Mouse (Mus musculus) forebrain, embryonic 11.5 days (tissue): ENCODE measurements around the gene Hic1. TPM values are rescaled to one million over a fixed set of nuclear protein-coding genes. Genes with fewer than 3 reads are reported as not detected.

Experiments used
- ATAC-seq: fragments of 200-750 bp; cut with Nextera tagmentation; replicated peaks from 2 replicates; pipeline ENCODE4 v1.8.0; 2017; ENCODE audit warnings: moderate TSS enrichment; ENCODE audit not compliant: low FRiP score
- DNase-seq: peaks from one replicate; pipeline ENCODE4 v3.0.0-alpha.2; 2017; ENCODE audit warnings: low spot score
- H3K27ac ChIP-seq: fragments of 300-500 bp; sonication (generic); 2 replicates; pipeline ENCODE4 v1.5.1; 2014; ENCODE audit warnings: low read depth, low read length
- H3K27me3 ChIP-seq: fragments of 300-500 bp; sonication (generic); 2 replicates; pipeline ENCODE4 v1.6.1; 2014; ENCODE audit warnings: mild to moderate bottlenecking, low read length, mixed read lengths; ENCODE audit not compliant: control insufficient read depth, insufficient read depth
- H3K36me3 ChIP-seq: fragments of 300-500 bp; sonication (generic); 2 replicates; pipeline ENCODE4 v1.6.1; 2014; ENCODE audit warnings: mild to moderate bottlenecking, low read length, moderate library complexity, mixed read lengths; ENCODE audit not compliant: control insufficient read depth, insufficient read depth
- H3K4me1 ChIP-seq: fragments of 300-500 bp; sonication (generic); replicated peaks from 2 replicates; pipeline ENCODE4 v1.6.1; 2014; ENCODE audit warnings: low read length, mixed read lengths; ENCODE audit not compliant: control insufficient read depth, insufficient read depth
- H3K4me2 ChIP-seq: fragments of 300-500 bp; sonication (generic); 2 replicates; pipeline ENCODE4 v1.6.1; 2014; ENCODE audit warnings: low read depth, mild to moderate bottlenecking, low read length, moderate library complexity, mixed read lengths; ENCODE audit not compliant: severe bottlenecking
- H3K4me3 ChIP-seq: fragments of 300-500 bp; sonication (generic); 2 replicates; pipeline ENCODE4 v1.5.1; 2014; ENCODE audit warnings: low read depth, low read length
- H3K9ac ChIP-seq: fragments of 300-500 bp; sonication (generic); 2 replicates; pipeline ENCODE4 v1.6.1; 2014; ENCODE audit warnings: low read length
- H3K9me3 ChIP-seq: fragments of 300-500 bp; sonication (generic); 2 replicates; pipeline ENCODE4 v1.6.1; 2016; ENCODE audit warnings: low read length, mixed read lengths; ENCODE audit not compliant: control insufficient read depth
- WGBS: fragments of 180-500 bp; shearing (Covaris S2); extraction: QIAGEN DNeasy Blood & Tissue Kit; methylation state at CpG from one replicate; pipeline ENCODE4 v1.1.7; 2014; 5-methylcytosine and 5-hydroxymethylcytosine counted together
- polyA plus RNA-seq: library from polyadenylated mRNA; unstranded; fragments of >200 nt; fragmentation: Nextera tagmentation; extraction: Ambion mirVana; gene quantifications from 2 replicates; pipeline ENCODE4 v1.2.1, GENCODE M21; 2014

Gene Hic1
- polyA plus RNA-seq, 1 experiment from 2014 or later: 0.86 TPM

DNA sequence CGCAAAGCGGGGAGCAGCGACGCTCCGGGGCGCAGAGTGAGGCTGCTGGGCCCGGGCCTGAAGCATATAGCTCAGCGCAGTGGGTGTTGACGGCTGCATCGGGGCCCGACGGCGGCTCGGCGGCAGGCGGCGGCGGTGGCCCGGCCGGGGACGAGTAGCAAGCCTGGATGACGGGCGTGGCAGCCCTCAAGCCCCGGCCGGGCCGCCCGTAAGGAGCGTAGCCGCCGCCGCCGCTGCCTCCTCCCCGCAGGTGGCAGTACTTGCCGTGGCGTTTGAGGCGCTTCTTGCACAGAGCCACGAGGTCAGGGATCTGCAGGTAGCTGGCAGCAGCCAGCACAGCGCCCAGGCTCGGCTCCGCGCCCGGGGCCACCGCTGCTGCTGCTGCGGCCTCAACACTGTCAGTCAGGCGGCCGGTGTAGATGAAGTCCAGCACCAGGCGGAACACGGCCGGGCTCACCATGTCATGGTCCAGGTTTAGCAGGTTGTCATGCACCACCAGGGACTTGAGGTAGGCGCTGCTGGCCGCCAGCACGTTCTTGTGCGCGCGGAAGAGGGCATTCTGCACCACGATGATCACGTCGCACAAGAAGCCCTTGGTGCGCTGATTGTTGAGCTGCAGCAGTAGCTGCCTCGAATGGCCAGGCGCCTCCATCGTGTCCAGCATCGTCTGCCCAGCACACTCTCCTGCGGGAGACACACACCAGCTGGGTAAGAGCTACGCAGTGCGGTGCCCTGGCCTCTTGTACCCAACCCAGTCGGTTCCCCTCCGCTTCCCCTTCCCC is 2.3 kb downstream of the Hic1 start:
- WGBS: 2% methylated on average over 68 of the region's 68 CpGs
- Histone ChIP-seq H3K4me2 (peak overlapping the region; percentile 21; the same call in 1 of the 2 replicates), H3K27ac (no peak overlapping the region), H3K4me1 (peaks cover 27% of the 10 kb centered on the region), H3K4me3 (peak overlapping the region; percentile 40), H3K36me3 (no peaks in the 10 kb centered on the region), H3K27me3 (peaks cover 88% of the 10 kb centered on the region), H3K9ac (peak overlapping the region; percentile 10; the same call in 1 of the 2 replicates), H3K9me3 (no peaks in the 10 kb centered on the region)
- ATAC-seq (no peak), DNase-seq (peak; percentile 71)

DNA sequence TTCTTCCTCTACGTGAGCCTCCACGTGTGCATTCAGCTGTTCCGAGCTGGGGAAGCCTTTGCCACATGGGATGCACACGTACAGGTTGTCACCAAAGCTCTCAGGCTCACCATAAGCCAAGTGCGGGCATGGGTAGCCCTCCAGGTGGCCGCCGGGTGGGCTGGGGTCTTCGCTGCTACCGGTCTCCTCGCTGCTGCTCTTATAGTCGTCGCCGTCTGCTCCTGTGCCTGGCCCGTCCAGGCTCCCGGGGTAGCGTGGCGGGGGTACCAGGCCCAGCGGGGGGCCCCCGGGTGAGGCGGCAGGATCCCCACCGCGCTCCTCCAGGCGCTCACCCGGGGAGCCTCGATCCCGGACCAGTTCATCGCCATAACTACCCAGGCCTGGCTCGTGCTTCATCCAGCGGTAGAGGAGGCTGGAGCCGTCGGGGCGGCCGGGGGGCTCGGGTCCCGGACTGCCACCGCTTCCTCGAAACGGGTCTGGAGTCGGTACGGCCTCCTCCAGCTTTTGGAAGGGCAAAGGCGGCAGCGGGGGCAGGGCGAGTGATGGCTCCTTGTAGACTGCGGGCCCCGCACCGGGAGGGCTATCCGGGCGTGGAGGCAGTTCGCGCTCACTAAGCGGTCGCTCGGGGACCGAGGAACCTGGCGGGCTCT is 3.0 kb downstream of the Hic1 start:
- H3K4me1 ChIP-seq: peaks cover 22% of the 10 kb centered on the region
- H3K27ac ChIP-seq: no peak overlapping the region
- no peaks in the 10 kb centered on the region for H3K9me3 ChIP-seq
- peak; percentile 68 for DNase-seq
- peak overlapping the region; percentile 40 for H3K4me3 ChIP-seq
- H3K36me3 ChIP-seq: no peaks in the 10 kb centered on the region
- 3% methylated on average over 55 of the region's 55 CpGs for WGBS
- ATAC-seq: no peak
- peak overlapping the region; percentile 10; the same call in 1 of the 2 replicates for H3K9ac ChIP-seq
- peaks cover 81% of the 10 kb centered on the region for H3K27me3 ChIP-seq
- peak overlapping the region; percentile 21; the same call in 1 of the 2 replicates for H3K4me2 ChIP-seq

DNA sequence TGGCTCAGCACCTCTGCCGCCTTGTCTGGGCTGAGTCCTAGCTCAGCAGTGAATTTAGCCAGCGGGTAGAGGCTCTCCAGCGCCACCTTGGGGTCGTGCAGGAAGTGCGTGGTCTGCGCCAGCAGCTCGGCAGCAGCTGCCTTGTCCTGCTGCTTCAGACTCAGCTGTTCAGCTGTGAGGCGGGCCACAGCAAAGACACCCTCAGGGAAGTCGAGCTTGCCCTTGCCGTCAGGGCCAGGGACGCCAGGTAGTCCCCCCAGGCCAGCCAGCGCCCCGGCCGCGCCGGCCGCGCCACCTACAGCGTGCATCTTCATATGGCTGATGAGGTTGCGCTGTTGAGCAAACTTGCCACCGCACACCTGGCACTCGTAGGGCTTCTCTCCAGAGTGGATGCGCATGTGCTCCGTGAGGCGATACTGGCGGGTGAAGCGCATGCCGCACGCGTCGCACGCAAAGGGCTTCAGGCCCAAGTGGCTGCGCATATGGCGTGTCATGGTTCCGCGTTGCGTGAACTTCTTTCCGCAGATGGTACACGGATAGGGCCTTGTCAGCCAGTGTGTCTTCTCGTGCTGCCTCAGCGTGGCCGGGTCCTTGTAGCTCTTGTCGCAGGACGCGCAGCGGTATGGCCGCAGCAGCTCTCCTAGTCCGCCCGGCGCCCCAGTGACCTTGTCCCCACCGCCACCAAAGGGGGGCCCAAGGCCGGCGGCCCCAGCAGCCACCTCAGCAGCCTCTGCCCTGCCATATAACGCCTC is 3.7 kb downstream of the Hic1 start:
- H3K4me1 ChIP-seq: peaks cover 22% of the 10 kb centered on the region
- no peak for ATAC-seq
- WGBS: 4% methylated on average over 54 of the region's 54 CpGs

GRCm38 (mm10) chr11:75164750-75165149 is 4.6 kb downstream of the Hic1 start:
- Histone ChIP-seq H3K4me3 (no peak overlapping the region), H3K9me3 (no peaks in the 10 kb centered on the region), H3K27ac (no peak overlapping the region), H3K27me3 (peaks cover 65% of the 10 kb centered on the region), H3K4me1 (peaks cover 18% of the 10 kb centered on the region), H3K4me2 (no peak overlapping the region), H3K9ac (no peak overlapping the region), H3K36me3 (no peaks in the 10 kb centered on the region)
- no peak for DNase-seq
- no peak for ATAC-seq
- WGBS: 18% methylated on average over 15 of the region's 15 CpGs

More for the DNA sequence above, 3.7 kb downstream of the Hic1 start:
- Histone ChIP-seq H3K27me3 (peaks cover 74% of the 10 kb centered on the region), H3K4me3 (peak overlapping the region; percentile 9; the same call in 1 of the 2 replicates), H3K36me3 (no peaks in the 10 kb centered on the region), H3K9me3 (no peaks in the 10 kb centered on the region), H3K27ac (no peak overlapping the region), H3K9ac (no peak overlapping the region), H3K4me2 (no peak overlapping the region)
- peak; percentile 81 for DNase-seq

DNA sequence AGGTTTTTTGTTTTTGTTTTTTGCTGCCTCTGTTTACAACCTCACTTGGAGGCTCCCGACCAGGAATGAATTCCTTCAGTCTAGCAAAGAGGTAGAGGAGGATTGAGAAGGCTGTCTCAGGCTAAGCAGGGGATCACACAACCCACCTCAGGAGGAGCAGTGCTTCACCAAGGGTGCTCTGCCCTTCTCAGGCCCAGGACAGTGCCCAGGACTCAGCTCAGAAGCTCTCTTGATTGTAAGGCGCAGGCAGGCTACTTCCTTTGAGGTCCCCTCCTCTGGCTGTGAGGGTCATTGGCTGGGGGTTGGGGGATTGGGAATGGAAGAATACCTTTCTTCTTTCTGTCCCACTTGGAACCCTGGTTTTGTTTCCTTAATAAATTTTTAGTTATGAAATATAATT is 5.3 kb downstream of the Hic1 start:
- Histone ChIP-seq H3K27ac (no peak overlapping the region), H3K9me3 (no peaks in the 10 kb centered on the region), H3K36me3 (no peaks in the 10 kb centered on the region), H3K27me3 (peaks cover 58% of the 10 kb centered on the region), H3K9ac (no peak overlapping the region), H3K4me2 (no peak overlapping the region), H3K4me1 (peaks cover 18% of the 10 kb centered on the region), H3K4me3 (no peak overlapping the region)
- 86% methylated on average over 2 of the region's 2 CpGs for WGBS
- ATAC-seq (no peak), DNase-seq (no peak)

- Histone ChIP-seq H3K4me1 (peaks cover 12% of the 10 kb centered on the region), H3K9me3 (no peaks in the 10 kb centered on the region), H3K27me3 (peaks cover 51% of the 10 kb centered on the region), H3K27ac (no peak overlapping the region), H3K4me3 (no peak overlapping the region), H3K4me2 (no peak overlapping the region), H3K36me3 (no peaks in the 10 kb centered on the region), H3K9ac (no peak overlapping the region)
- whole genome bisulfite sequencing: 87% methylated on average over 6 of the region's 6 CpGs
- no peak for ATAC-seq
- DNase-seq: no peak
Observed at GRCm38 (mm10) chr11:75163379-75163778, 5.9 kb downstream of the Hic1 start.

GRCm38 (mm10) chr11:75162591-75163080 is 6.7 kb downstream of the Hic1 start:
- ATAC-seq: no peak
- no peak for DNase-seq
- H3K4me3 ChIP-seq: no peak overlapping the region
- no peaks in the 10 kb centered on the region for H3K9me3 ChIP-seq
- H3K27ac ChIP-seq: no peak overlapping the region
- WGBS: 94% methylated on average over 12 of the region's 12 CpGs
- peaks cover 9% of the 10 kb centered on the region; the same call in 1 of the 2 replicates for H3K4me1 ChIP-seq
- H3K9ac ChIP-seq: no peak overlapping the region
- no peak overlapping the region for H3K4me2 ChIP-seq
- H3K27me3 ChIP-seq: peaks cover 44% of the 10 kb centered on the region
- no peaks in the 10 kb centered on the region for H3K36me3 ChIP-seq

DNA sequence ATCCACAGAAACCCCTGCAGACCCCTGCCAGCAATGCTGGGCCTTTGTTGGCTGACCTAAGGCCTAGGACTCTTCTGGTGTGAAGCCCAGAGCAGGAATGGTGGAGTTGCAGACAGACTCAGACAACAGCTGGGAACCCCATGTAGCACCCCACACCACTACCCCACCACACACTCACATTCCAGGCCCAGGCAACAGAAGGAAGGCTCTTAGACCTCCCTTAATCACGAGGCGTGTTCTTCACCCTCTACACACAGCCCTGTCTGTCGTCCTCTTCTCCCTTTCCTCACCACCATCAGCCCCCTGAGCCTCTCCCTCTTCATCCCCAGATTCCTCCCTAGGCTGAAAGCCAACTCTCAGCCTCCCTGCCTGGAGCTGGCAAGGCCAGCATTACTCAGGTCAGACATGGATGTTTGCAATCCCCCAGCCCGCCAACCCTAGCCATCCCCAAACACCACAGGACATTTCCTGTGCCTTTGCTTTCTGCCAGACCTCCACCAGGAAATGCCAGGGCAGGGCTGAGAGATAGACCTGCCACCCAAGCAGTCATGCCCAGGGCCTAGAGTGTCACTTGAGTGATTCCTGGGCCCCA is 7.8 kb downstream of the Hic1 start:
- Histone ChIP-seq H3K9me3 (no peaks in the 10 kb centered on the region), H3K27me3 (peaks cover 33% of the 10 kb centered on the region), H3K4me2 (no peak overlapping the region), H3K27ac (no peak overlapping the region), H3K36me3 (no peaks in the 10 kb centered on the region; the same call in 1 of the 2 replicates), H3K4me3 (no peak overlapping the region), H3K4me1 (peaks cover 4% of the 10 kb centered on the region; the same call in 1 of the 2 replicates), H3K9ac (no peak overlapping the region)
- WGBS: 84% methylated on average over 4 of the region's 4 CpGs
- ATAC-seq (no peak), DNase-seq (no peak)
